Mouse (Mus musculus) c-Kit-positive CD71-positive TER-119-negative erythroid progenitor cells, embryonic 14.5 days (primary cell): ENCODE measurements at regions not wholly inside any gene's neighbourhood (a gene's known extent, or its start where the extent isn't known, plus 50 kb on each side); places are given as distances from the start of the nearest gene placed in this dataset.
A peak's percentile ranks its signal among the peaks of the same experiment; 100 is the strongest.
"Not testable (repeated sequence)": the region's sequence is repeated elsewhere in the genome, so short reads cannot be mapped to it uniquely, and the experiment has no call there.

Experiments used
- DNase-seq: peaks from one replicate; pipeline ENCODE4 v3.0.0-alpha.2; 2013; ENCODE audit warnings: low read depth

GRCm38 (mm10) chrX:162359767-162360545 lies 200.4 kb upstream of the Nhs start:
- DNase-seq: no peak

GRCm38 (mm10) chrX:162348341-162348740 lies 188.8 kb upstream of the Nhs start:
- no peak for DNase-seq

- no peak for DNase-seq
Observed at GRCm38 (mm10) chrX:162347886-162348285, 188.4 kb upstream of the Nhs start.

GRCm38 (mm10) chrX:162345497-162346143 lies 186.1 kb upstream of the Nhs start:
- DNase-seq: no peak

- no peak for DNase-seq
Observed at GRCm38 (mm10) chrX:162332121-162332520, 172.6 kb upstream of the Nhs start.

GRCm38 (mm10) chrX:162307646-162308045 lies 148.1 kb upstream of the Nhs start:
- DNase-seq: no peak

- DNase-seq: no peak
Observed at GRCm38 (mm10) chrX:162304145-162304544, 144.6 kb upstream of the Nhs start.

- no peak for DNase-seq
Observed at GRCm38 (mm10) chrX:162302788-162303187, 143.3 kb upstream of the Nhs start.

- no peak for DNase-seq
Observed at GRCm38 (mm10) chrX:162291234-162291633, 131.7 kb upstream of the Nhs start.

- DNase-seq: not testable (repeated sequence)
Observed at GRCm38 (mm10) chrX:162286155-162286554, 126.6 kb upstream of the Nhs start.

- peak; percentile 59 for DNase-seq
Observed at GRCm38 (mm10) chrX:162284252-162284651, 124.7 kb upstream of the Nhs start.

- no peak for DNase-seq
Observed at GRCm38 (mm10) chrX:162282690-162283089, 123.2 kb upstream of the Nhs start.

- DNase-seq: peak; percentile 37
Observed at GRCm38 (mm10) chrX:162278834-162279708, 119.5 kb upstream of the Nhs start.

GRCm38 (mm10) chrX:162274581-162274980 lies 115.1 kb upstream of the Nhs start:
- DNase-seq: no peak

- no peak for DNase-seq
Observed at GRCm38 (mm10) chrX:162271189-162271588, 111.7 kb upstream of the Nhs start.

GRCm38 (mm10) chrX:162268918-162269317 lies 109.4 kb upstream of the Nhs start:
- DNase-seq: no peak

- no peak for DNase-seq
Observed at GRCm38 (mm10) chrX:162268112-162268511, 108.6 kb upstream of the Nhs start.

GRCm38 (mm10) chrX:162267679-162268078 lies 108.1 kb upstream of the Nhs start:
- DNase-seq: no peak

- no peak for DNase-seq
Observed at GRCm38 (mm10) chrX:162266769-162267168, 107.2 kb upstream of the Nhs start.

GRCm38 (mm10) chrX:162257398-162257797 lies 97.9 kb upstream of the Nhs start:
- DNase-seq: no peak

GRCm38 (mm10) chrX:162255873-162256272 lies 96.3 kb upstream of the Nhs start:
- DNase-seq: no peak

GRCm38 (mm10) chrX:162241291-162241690 lies 81.8 kb upstream of the Nhs start:
- no peak for DNase-seq

- DNase-seq: no peak
Observed at GRCm38 (mm10) chrX:162235552-162235951, 76.0 kb upstream of the Nhs start.
